Mouse (Mus musculus): ENCODE data around the gene Jmjd1c. TPM values are rescaled to one million over a fixed set of nuclear protein-coding genes. Genes with fewer than 3 reads are reported as not detected.
A peak's percentile ranks its signal among the peaks of the same experiment; 100 is the strongest.
"Not testable (repeated sequence)": the region's sequence is repeated elsewhere in the genome, so short reads cannot be mapped to it uniquely, and the experiment has no call there.

Gene Jmjd1c
- total RNA-seq, 2 experiments from 2014 or later: 75.9 to 85.6 TPM

- no peak for DNase-seq (ENCODE audit: low spot score in 2 of 2)
Observed at GRCm38 (mm10) chr10:67100011-67100661, 4.2 kb downstream of the Jmjd1c start.

GRCm38 (mm10) chr10:67100831-67101251 is 4.9 kb downstream of the Jmjd1c start:
- peak; percentile 50 to 57 for DNase-seq (ENCODE audit: low spot score in 2 of 2)

GRCm38 (mm10) chr10:67104543-67104942 is 8.6 kb downstream of the Jmjd1c start:
- no peak for DNase-seq (ENCODE audit: low spot score in 2 of 2)

GRCm38 (mm10) chr10:67105331-67106217 is 9.6 kb downstream of the Jmjd1c start:
- no peak for DNase-seq (ENCODE audit: low spot score in 2 of 2)

- DNase-seq (ENCODE audit: low spot score in 2 of 2): no peak
Observed at GRCm38 (mm10) chr10:67106400-67106799, 10.5 kb downstream of the Jmjd1c start.

- no peak for DNase-seq (ENCODE audit: low spot score in 2 of 2)
Observed at GRCm38 (mm10) chr10:67107017-67107761, 11.3 kb downstream of the Jmjd1c start.

- no peak for DNase-seq (ENCODE audit: low spot score in 2 of 2)
Observed at GRCm38 (mm10) chr10:67108096-67108495, 12.2 kb downstream of the Jmjd1c start.

- no peak for DNase-seq (ENCODE audit: low spot score in 2 of 2)
Observed at GRCm38 (mm10) chr10:67109635-67110034, 13.7 kb downstream of the Jmjd1c start.

- DNase-seq (ENCODE audit: low spot score in 2 of 2): no peak
Observed at GRCm38 (mm10) chr10:67111044-67111798, 15.3 kb downstream of the Jmjd1c start.

GRCm38 (mm10) chr10:67111799-67112177 is 15.9 kb downstream of the Jmjd1c start:
- DNase-seq (ENCODE audit: low spot score in 2 of 2): no peak

GRCm38 (mm10) chr10:67112967-67113366 is 17.0 kb downstream of the Jmjd1c start:
- DNase-seq (ENCODE audit: low spot score in 2 of 2): not testable (repeated sequence)

GRCm38 (mm10) chr10:67113833-67114232 is 17.9 kb downstream of the Jmjd1c start:
- DNase-seq (ENCODE audit: low spot score in 2 of 2): no peak

- no peak for DNase-seq (ENCODE audit: low spot score in 2 of 2)
Observed at GRCm38 (mm10) chr10:67115115-67115514, 19.2 kb downstream of the Jmjd1c start.

GRCm38 (mm10) chr10:67115666-67116091 is 19.8 kb downstream of the Jmjd1c start:
- no peak for DNase-seq (ENCODE audit: low spot score in 2 of 2)

- DNase-seq (ENCODE audit: low spot score in 2 of 2): no peak
Observed at GRCm38 (mm10) chr10:67116251-67116650, 20.3 kb downstream of the Jmjd1c start.

- DNase-seq (ENCODE audit: low spot score in 2 of 2): no peak
Observed at GRCm38 (mm10) chr10:67119291-67119690, 23.4 kb downstream of the Jmjd1c start.

GRCm38 (mm10) chr10:67120180-67120579 is 24.3 kb downstream of the Jmjd1c start:
- no peak for DNase-seq (ENCODE audit: low spot score in 2 of 2)

- no peak for DNase-seq (ENCODE audit: low spot score in 2 of 2)
Observed at GRCm38 (mm10) chr10:67120640-67121039, 24.7 kb downstream of the Jmjd1c start.

- DNase-seq (ENCODE audit: low spot score in 2 of 2): no peak
Observed at GRCm38 (mm10) chr10:67123756-67124155, 27.8 kb downstream of the Jmjd1c start.

- no peak for DNase-seq (ENCODE audit: low spot score in 2 of 2)
Observed at GRCm38 (mm10) chr10:67124156-67124555, 28.2 kb downstream of the Jmjd1c start.

All from left cerebral cortex, adult 18-20 months (tissue).